Mouse (Mus musculus): ENCODE data around the gene Olfr601. TPM values are rescaled to one million over a fixed set of nuclear protein-coding genes. Genes with fewer than 3 reads are reported as not detected.
"Not testable (repeated sequence)": the region's sequence is repeated elsewhere in the genome, so short reads cannot be mapped to it uniquely, and the experiment has no call there.

Gene Olfr601
- total RNA-seq (2022), result not detected

DNA sequence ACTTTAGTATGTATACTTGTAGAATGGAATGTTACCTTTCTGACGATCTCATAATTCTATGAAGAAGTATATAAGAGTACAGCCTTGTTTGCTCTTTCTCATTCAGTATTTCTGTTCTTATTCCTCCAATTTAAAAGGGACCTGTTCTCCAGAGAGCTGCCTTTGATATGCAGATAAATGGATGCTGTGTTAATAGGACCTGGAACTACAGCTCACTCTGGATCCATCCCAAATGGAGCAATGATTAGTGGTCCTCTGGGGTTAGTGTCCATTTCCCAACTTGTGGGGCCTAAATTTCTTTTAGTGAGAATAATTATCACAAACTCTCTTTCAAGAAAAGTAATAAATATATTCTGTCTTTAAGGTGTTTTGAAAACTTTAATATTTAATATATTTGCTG lies at the start of gene Olfr601:
Gene Olfr601, minus strand, starts transcription at position 101 of the 400 bp plus-strand sequence.
- DNase-seq (ENCODE audit: low spot score in 2 of 2), result no peak

GRCm38 (mm10) chr7:103406521-103407055 lies 44.1 kb upstream of the Olfr601 start:
- not testable (repeated sequence) for DNase-seq (ENCODE audit: low spot score in 2 of 2)

DNA sequence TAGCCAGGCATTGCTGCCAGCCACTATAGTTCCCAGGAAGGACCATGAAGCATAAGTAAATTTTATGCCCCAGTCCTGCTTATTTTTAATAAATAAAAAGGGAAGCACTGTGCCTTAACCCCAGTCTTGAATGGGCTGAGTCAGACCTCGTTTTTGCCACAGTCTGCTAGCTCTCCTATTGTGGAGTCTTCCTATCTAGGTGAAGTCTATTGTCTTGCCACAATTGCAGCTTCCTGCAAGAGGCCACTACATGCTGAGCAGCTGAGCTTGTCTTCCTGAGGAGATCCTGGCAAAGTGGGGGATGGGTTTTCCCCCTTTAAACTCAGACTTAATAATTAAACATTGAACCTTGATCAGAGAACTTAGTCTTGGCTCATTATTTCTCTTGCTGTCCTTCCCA lies 36.5 kb upstream of the Olfr601 start:
- no peak for DNase-seq (ENCODE audit: low spot score in 2 of 2)

GRCm38 (mm10) chr7:103397758-103398157 lies 35.3 kb upstream of the Olfr601 start:
- no peak for DNase-seq (ENCODE audit: low spot score in 2 of 2)

GRCm38 (mm10) chr7:103386077-103386476 lies 23.6 kb upstream of the Olfr601 start, which contains the start of gene Olfr603:
Gene Olfr603 (minus strand): TSS chr7:103386177.
- no peak for DNase-seq (ENCODE audit: low spot score in 2 of 2)

DNA sequence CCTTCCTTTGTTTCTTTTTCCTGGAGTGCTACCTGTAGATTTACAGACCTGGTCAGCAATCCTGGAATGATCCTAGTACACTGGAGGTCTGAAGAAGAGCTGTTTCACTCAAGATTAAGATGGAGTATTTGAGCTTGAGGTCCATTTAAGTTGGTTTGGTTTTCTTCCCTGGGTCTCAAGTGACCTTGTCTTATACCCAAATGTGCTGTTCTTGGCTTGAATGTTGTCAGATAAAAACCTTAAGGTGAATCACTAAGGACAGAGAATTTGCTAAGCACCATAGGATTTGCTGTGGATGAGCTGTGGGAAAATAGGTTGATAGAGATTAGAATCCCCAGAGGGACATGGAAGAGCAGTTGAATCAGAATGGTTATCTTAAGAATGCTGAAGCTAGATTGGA lies 12.9 kb downstream of the Olfr601 start, which contains the start of gene Olfr600:
Gene Olfr600, minus strand, starts transcription at position 101 of the 400 bp plus-strand sequence.
- DNase-seq (ENCODE audit: low spot score in 2 of 2), result no peak

DNA sequence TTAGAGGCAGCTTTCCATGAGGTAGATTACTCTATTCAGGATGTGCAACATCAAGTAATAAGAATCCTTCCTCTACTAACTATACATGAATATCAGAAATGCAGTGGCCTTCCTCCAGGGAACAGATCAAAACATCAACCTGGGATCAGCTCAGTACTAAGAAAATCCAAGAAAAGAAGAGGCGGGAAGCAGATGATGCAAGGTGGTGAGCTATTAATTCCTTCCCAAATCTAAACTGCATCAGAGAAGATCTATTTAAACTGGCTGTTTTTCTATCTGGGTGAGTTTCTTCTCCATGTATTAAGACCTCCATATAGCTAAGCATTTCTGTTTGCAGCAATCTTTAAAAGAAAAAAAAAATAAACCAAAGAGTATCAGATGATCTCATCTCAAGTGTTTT lies 26.8 kb downstream of the Olfr601 start, which contains the start of gene Olfr599:
Gene Olfr599, plus strand, starts transcription at position 301 of the 400 bp plus-strand sequence.
- no peak for DNase-seq (ENCODE audit: low spot score in 2 of 2)

- DNase-seq (ENCODE audit: low spot score in 2 of 2), result no peak
Measured at GRCm38 (mm10) chr7:103323268-103323667, 39.2 kb downstream of the Olfr601 start, which contains the start of gene Olfr598. Gene Olfr598 (plus strand): TSS chr7:103323568.

DNA sequence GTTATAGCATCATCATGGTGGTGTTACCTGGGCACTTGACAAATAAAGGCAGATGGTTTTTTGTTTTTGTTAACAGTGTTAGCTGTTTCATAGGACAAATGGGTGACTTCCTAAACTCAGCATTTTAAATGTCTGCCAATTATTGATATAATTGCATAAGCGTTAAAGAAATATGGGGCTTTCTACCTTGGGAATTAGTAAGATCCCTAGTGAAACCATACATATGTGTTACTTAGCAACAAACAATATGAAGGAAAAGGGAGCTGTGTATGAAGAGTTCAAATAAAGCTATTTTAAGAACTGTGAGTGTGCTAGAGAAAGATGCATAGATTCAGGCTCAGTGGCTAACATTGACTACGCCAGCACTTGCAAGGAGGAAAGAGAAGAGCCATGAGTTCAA lies 46.4 kb downstream of the Olfr601 start, which contains the start of gene Olfr597:
Gene Olfr597, plus strand, starts transcription at position 301 of the 400 bp plus-strand sequence.
- not testable (repeated sequence) for DNase-seq (ENCODE audit: low spot score in 2 of 2)

Other genes with a start within 250 kb of the Olfr601 start
- not detected for gene Olfr586, start 237.0 kb downstream of the Olfr601 start, total RNA-seq (2022)
- gene Olfr588-ps1, start 221.8 kb downstream of the Olfr601 start, total RNA-seq (2022), result not detected
- gene Olfr589, start 206.3 kb downstream of the Olfr601 start, total RNA-seq (2022), result not detected
- not detected for gene Olfr591, start 184.3 kb downstream of the Olfr601 start, total RNA-seq (2022)
- gene Olfr592, start 177.9 kb downstream of the Olfr601 start, total RNA-seq (2022), result not detected
- gene Olfr593, start 150.8 kb downstream of the Olfr601 start, total RNA-seq (2022), result not detected
- not detected for gene Olfr594, start 145.7 kb downstream of the Olfr601 start, total RNA-seq (2022)
- gene Usp17ld, start 110.2 kb downstream of the Olfr601 start, total RNA-seq (2022), result not detected
- not detected for gene Olfr596, start 57.0 kb downstream of the Olfr601 start, total RNA-seq (2022)
- not detected for gene Olfr597, start 46.3 kb downstream of the Olfr601 start, total RNA-seq (2022)
- not detected for gene Olfr598, start 39.1 kb downstream of the Olfr601 start, total RNA-seq (2022)
- gene Olfr599, start 26.7 kb downstream of the Olfr601 start, total RNA-seq (2022), result not detected
- gene Olfr600, start 13.0 kb downstream of the Olfr601 start, total RNA-seq (2022), result not detected
- not detected for gene Olfr603, start 23.5 kb upstream of the Olfr601 start, total RNA-seq (2022)
- gene Usp17lc, start 52.4 kb upstream of the Olfr601 start, total RNA-seq (2022), result not detected
- gene Olfr605, start 82.8 kb upstream of the Olfr601 start, total RNA-seq (2022), result not detected
- not detected for gene Olfr606, start 86.4 kb upstream of the Olfr601 start, total RNA-seq (2022)
- not detected for gene Olfr607, start 101.5 kb upstream of the Olfr601 start, total RNA-seq (2022)
- gene Olfr608, start 107.2 kb upstream of the Olfr601 start, total RNA-seq (2022), result not detected
- not detected for gene Olfr609, start 135.4 kb upstream of the Olfr601 start, total RNA-seq (2022)
- not detected for gene Olfr610, start 149.5 kb upstream of the Olfr601 start, total RNA-seq (2022)
- not detected for gene Olfr611, start 158.2 kb upstream of the Olfr601 start, total RNA-seq (2022)
- gene Olfr612, start 180.1 kb upstream of the Olfr601 start, total RNA-seq (2022), result not detected
- not detected for gene Olfr613, start 185.4 kb upstream of the Olfr601 start, total RNA-seq (2022)
- gene Olfr615, start 193.4 kb upstream of the Olfr601 start, total RNA-seq (2022), result not detected
- not detected for gene Olfr616, start 206.5 kb upstream of the Olfr601 start, total RNA-seq (2022)
- not detected for gene Olfr617, start 210.4 kb upstream of the Olfr601 start, total RNA-seq (2022)
- gene Olfr618, start 227.4 kb upstream of the Olfr601 start, total RNA-seq (2022), result not detected
- not detected for gene Olfr619, start 237.9 kb upstream of the Olfr601 start, total RNA-seq (2022)
- not detected for gene Olfr620, start 249.9 kb upstream of the Olfr601 start, total RNA-seq (2022)

Measured in left cerebral cortex, adult 8-10 months (tissue).